Mouse (Mus musculus): Measurements from ENCODE around the gene Camkmt.

The Camkmt gene

DNA sequence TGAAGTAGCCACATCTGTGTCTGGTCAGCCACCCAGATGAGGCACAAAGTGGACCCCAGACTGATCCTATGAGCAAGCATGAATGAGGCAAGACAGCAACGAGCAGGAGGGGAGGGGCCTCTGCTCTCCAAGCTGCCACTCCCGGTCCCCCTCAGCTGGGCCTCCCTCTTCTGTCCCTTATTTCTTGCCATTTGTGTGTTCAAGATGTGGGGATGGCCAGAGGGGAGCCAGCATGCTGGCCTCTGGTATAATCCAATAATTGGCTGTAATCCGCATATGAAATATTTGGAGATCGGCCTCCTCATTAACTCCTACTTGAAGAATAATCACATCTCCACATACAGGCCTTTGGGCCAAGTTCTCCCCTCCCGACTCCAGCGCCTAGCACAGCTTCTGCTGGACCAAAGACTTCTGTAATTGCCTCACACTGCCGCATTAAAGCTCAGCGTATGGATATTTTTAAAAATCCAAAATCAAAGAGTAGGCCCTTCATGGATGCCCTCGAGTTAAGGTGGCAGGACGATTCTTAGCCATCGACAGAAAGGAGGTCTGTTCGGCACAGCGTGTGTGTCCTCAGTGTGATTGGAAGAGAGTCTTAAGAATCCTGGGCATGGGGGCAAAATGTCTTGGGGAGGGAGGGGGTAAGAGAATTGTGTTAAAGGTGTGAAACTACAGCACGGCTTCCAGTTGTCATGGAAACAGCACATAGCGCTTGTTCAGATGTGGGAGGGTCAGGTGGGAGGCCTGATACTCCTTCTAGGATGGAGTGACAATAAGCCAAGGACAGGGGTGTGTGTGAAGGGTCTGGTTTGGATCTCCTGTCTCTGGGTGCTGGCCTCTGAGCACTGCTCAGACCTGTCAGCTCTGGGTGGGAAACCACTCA, 416.1 kb downstream of the Camkmt start:
- no peak for DNase-seq

DNA sequence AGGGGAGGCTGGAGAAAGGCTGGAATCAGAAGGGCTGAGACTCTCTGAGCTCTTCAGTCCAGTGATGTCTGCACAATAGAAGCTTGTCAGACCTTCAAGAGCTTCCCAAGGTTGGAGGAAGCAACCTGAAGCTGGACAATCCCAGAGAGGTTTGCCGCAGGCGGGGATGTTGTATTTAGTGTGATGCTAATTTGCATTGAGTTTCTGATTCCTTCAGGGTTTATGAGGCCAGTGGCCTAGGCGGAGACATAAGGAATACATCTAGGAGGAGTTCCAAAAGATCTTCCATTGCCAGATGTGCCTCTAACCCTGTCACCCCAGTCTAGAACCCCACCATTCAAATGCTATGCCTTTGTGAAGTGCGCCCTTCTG, 416.7 kb downstream of the Camkmt start:
- no peak for DNase-seq
